Mouse (Mus musculus) kidney, adult 2 months (tissue): ENCODE results near the gene Cryga.

Source experiments
- CTCF ChIP-seq: fragments of 200-500 bp; conservative IDR thresholded peaks from 2 replicates; pipeline ENCODE4 v1.5.1; 2011; ENCODE audit warnings: low read depth, mild to moderate bottlenecking, control low read depth, low read length, moderate library complexity, mixed read lengths; ENCODE audit not compliant: insufficient read depth, insufficient read length
- POLR2A ChIP-seq: fragments of 200-500 bp; IDR thresholded peaks from one replicate; pipeline ENCODE4 v1.6.1; 2011; ENCODE audit warnings: low read depth, low read length, control low read depth

- TF ChIP-seq CTCF (no peak), POLR2A (no peak)
Measured at GRCm38 (mm10) chr1:65112807-65113196, 9.6 kb upstream of the Cryga start.
